Mouse (Mus musculus) cerebellum, adult 2 months (tissue): ENCODE data around the gene Cep68. TPM values are rescaled to one million over a fixed set of nuclear protein-coding genes. Genes with fewer than 3 reads are reported as not detected.

Source experiments
- DNase-seq, 2 experiments: peaks; one replicate each; pipeline ENCODE4 v3.0.0; 2021
- H3K27ac ChIP-seq: fragments of 200-500 bp; 2 replicates; pipeline ENCODE4 v1.5.1; 2012; ENCODE audit warnings: low read length, control low read depth, inconsistent platforms; ENCODE audit not compliant: insufficient read depth
- H3K27me3 ChIP-seq: fragments of 200-500 bp; 2 replicates; pipeline ENCODE4 v1.6.1; 2012; ENCODE audit warnings: inconsistent platforms, mild to moderate bottlenecking, low read length, moderate library complexity; ENCODE audit not compliant: control insufficient read depth, insufficient read depth
- H3K4me1 ChIP-seq: fragments of 200-500 bp; 2 replicates; pipeline ENCODE4 v1.6.1; 2011; ENCODE audit warnings: low read length; ENCODE audit not compliant: control insufficient read depth, insufficient read depth
- H3K4me3 ChIP-seq: fragments of 200-500 bp; replicated peaks from 2 replicates; pipeline ENCODE3; 2011; ENCODE audit warnings: mild to moderate bottlenecking, low read depth, low read length, control low read depth; ENCODE audit not compliant: insufficient read depth
- CTCF ChIP-seq: fragments of 200-500 bp; IDR thresholded peaks from 2 replicates; pipeline ENCODE4 v1.5.1; 2011; ENCODE audit warnings: low read depth, mild to moderate bottlenecking, control low read depth, low read length, moderate library complexity, borderline replicate concordance; ENCODE audit not compliant: insufficient read depth
- POLR2A ChIP-seq: fragments of 200-500 bp; IDR thresholded peaks from 2 replicates; pipeline ENCODE4 v1.6.1; 2011; ENCODE audit warnings: low read length, control low read depth, borderline replicate concordance; ENCODE audit not compliant: insufficient read depth
- WGBS: fragments of 180-500 bp; shearing (Covaris S2); methylation state at CpG from one replicate; pipeline ENCODE4 v1.1.7; 2018; 5-methylcytosine and 5-hydroxymethylcytosine counted together
- polyA plus RNA-seq: library from polyadenylated mRNA; depleted of rRNA; stranded (reverse); fragments of >200 nt; gene quantifications from 2 replicates; pipeline ENCODE4 v1.2.3, GENCODE M21; 2012

Cep68 gene
- polyA plus RNA-seq, 1 experiment, result 12.9 TPM

- no peak for DNase-seq
- WGBS, result 40% methylated on average over 1 of the region's 1 CpGs
- H3K4me1 ChIP-seq, result no peaks in the 10 kb centered on the region
- no peaks in the 10 kb centered on the region for H3K27me3 ChIP-seq
- H3K27ac ChIP-seq, result no peak overlapping the region
- no peak for TF ChIP-seq POLR2A
- TF ChIP-seq CTCF, result no peak
- H3K4me3 ChIP-seq, result no peak overlapping the region
These were observed 2.6 kb downstream of the Cep68 start for GRCm38 (mm10) chr11:20246616-20247015.

- TF ChIP-seq CTCF (no peak), POLR2A (no peak)
- 87% methylated on average over 6 of the region's 6 CpGs for WGBS
These were observed 3.9 kb downstream of the Cep68 start for GRCm38 (mm10) chr11:20245316-20245715.

GRCm38 (mm10) chr11:20244336-20245290 is 4.6 kb downstream of the Cep68 start:
- Histone ChIP-seq H3K4me1 (no peaks in the 10 kb centered on the region), H3K27me3 (no peaks in the 10 kb centered on the region), H3K4me3 (no peak overlapping the region), H3K27ac (no peak overlapping the region)
- no peak for DNase-seq
- 84% methylated on average over 16 of the region's 16 CpGs for WGBS
- TF ChIP-seq POLR2A, result no peak
- TF ChIP-seq CTCF, result no peak

More at GRCm38 (mm10) chr11:20245316-20245715, 3.9 kb downstream of the Cep68 start:
- DNase-seq, result no peak
- H3K4me1 ChIP-seq, result no peaks in the 10 kb centered on the region
- no peak overlapping the region for H3K27ac ChIP-seq
- H3K27me3 ChIP-seq, result no peaks in the 10 kb centered on the region
- no peak overlapping the region for H3K4me3 ChIP-seq

- H3K27ac ChIP-seq, result no peak overlapping the region
- TF ChIP-seq POLR2A, result no peak
- no peak for TF ChIP-seq CTCF
- 31% methylated on average over 9 of the region's 9 CpGs for WGBS
These were observed 5.9 kb downstream of the Cep68 start for GRCm38 (mm10) chr11:20243214-20243913.

GRCm38 (mm10) chr11:20242366-20243056 is 6.7 kb downstream of the Cep68 start:
- H3K4me1 ChIP-seq, result no peaks in the 10 kb centered on the region
- no peak overlapping the region for H3K27ac ChIP-seq
- WGBS, result 81% methylated on average over 6 of the region's 6 CpGs
- H3K4me3 ChIP-seq, result no peak overlapping the region
- TF ChIP-seq CTCF (no peak), POLR2A (no peak)
- no peak for DNase-seq
- no peaks in the 10 kb centered on the region for H3K27me3 ChIP-seq

More at GRCm38 (mm10) chr11:20243214-20243913, 5.9 kb downstream of the Cep68 start:
- no peaks in the 10 kb centered on the region for H3K4me1 ChIP-seq
- no peaks in the 10 kb centered on the region for H3K27me3 ChIP-seq
- DNase-seq, result no peak
- no peak overlapping the region for H3K4me3 ChIP-seq

- TF ChIP-seq POLR2A (no peak), CTCF (no peak)
- Histone ChIP-seq H3K4me3 (no peak overlapping the region), H3K27ac (no peak overlapping the region), H3K27me3 (no peaks in the 10 kb centered on the region), H3K4me1 (no peaks in the 10 kb centered on the region)
- no peak for DNase-seq
- WGBS, result 88% methylated on average over 7 of the region's 7 CpGs
These were observed 7.9 kb downstream of the Cep68 start for GRCm38 (mm10) chr11:20241311-20241710.

- 73% methylated on average over 5 of the region's 5 CpGs for WGBS
- no peak overlapping the region for H3K4me3 ChIP-seq
- H3K27ac ChIP-seq, result no peak overlapping the region
- TF ChIP-seq CTCF, result no peak
- no peak for TF ChIP-seq POLR2A
- H3K4me1 ChIP-seq, result no peaks in the 10 kb centered on the region
- no peak for DNase-seq
- H3K27me3 ChIP-seq, result no peaks in the 10 kb centered on the region
These were observed 8.9 kb downstream of the Cep68 start for GRCm38 (mm10) chr11:20240331-20240730.
